Mouse (Mus musculus) ZHBTc4 (cell line): ENCODE results near the gene Gm5269.

ENCODE experiments used
- DNase-seq: peaks from one replicate; pipeline ENCODE4 v3.0.0-alpha.2; 2011; ENCODE audit warnings: low read depth, low spot score

The Gm5269 gene

GRCm38 (mm10) chr1:45881228-45881832 is 8.7 kb downstream of the Gm5269 start:
- DNase-seq, result no peak

- DNase-seq, result no peak
Measured at GRCm38 (mm10) chr1:45877463-45877862, 12.6 kb downstream of the Gm5269 start.

GRCm38 (mm10) chr1:45876450-45877198 is 13.4 kb downstream of the Gm5269 start:
- no peak for DNase-seq

- DNase-seq, result no peak
Measured at GRCm38 (mm10) chr1:45875640-45876039, 14.4 kb downstream of the Gm5269 start.

- DNase-seq, result no peak
Measured at GRCm38 (mm10) chr1:45873250-45873649, 16.8 kb downstream of the Gm5269 start.

GRCm38 (mm10) chr1:45868479-45869137 is 21.5 kb downstream of the Gm5269 start:
- DNase-seq, result no peak

GRCm38 (mm10) chr1:45868050-45868449 is 22.0 kb downstream of the Gm5269 start:
- DNase-seq, result no peak

- no peak for DNase-seq
Measured at GRCm38 (mm10) chr1:45866288-45867018, 23.6 kb downstream of the Gm5269 start.

GRCm38 (mm10) chr1:45865727-45866126 is 24.3 kb downstream of the Gm5269 start:
- no peak for DNase-seq

GRCm38 (mm10) chr1:45865316-45865715 is 24.8 kb downstream of the Gm5269 start:
- DNase-seq, result no peak

GRCm38 (mm10) chr1:45864564-45865014 is 25.5 kb downstream of the Gm5269 start:
- DNase-seq, result no peak

- DNase-seq, result no peak
Measured at GRCm38 (mm10) chr1:45863641-45864040, 26.4 kb downstream of the Gm5269 start.

GRCm38 (mm10) chr1:45861162-45861561 is 28.9 kb downstream of the Gm5269 start:
- no peak for DNase-seq

GRCm38 (mm10) chr1:45860349-45860748 is 29.7 kb downstream of the Gm5269 start:
- DNase-seq, result no peak

GRCm38 (mm10) chr1:45858038-45858437 is 32.0 kb downstream of the Gm5269 start:
- no peak for DNase-seq

GRCm38 (mm10) chr1:45845466-45845865 is 44.6 kb downstream of the Gm5269 start:
- DNase-seq, result no peak
